Mouse (Mus musculus) v-Abl transformed pro-B cells (cell line): ENCODE measurements around the gene Crhr1.

Experiments used
- in situ Hi-C, 2 experiments: fragments of 400-800 bp; cut with MboI; formaldehyde crosslinking; loops; one replicate each; pipeline ENCODE4 v1.15.1; 2025; ENCODE audit not compliant: unreplicated experiment in 2 of 2

The Crhr1 gene

DNA sequence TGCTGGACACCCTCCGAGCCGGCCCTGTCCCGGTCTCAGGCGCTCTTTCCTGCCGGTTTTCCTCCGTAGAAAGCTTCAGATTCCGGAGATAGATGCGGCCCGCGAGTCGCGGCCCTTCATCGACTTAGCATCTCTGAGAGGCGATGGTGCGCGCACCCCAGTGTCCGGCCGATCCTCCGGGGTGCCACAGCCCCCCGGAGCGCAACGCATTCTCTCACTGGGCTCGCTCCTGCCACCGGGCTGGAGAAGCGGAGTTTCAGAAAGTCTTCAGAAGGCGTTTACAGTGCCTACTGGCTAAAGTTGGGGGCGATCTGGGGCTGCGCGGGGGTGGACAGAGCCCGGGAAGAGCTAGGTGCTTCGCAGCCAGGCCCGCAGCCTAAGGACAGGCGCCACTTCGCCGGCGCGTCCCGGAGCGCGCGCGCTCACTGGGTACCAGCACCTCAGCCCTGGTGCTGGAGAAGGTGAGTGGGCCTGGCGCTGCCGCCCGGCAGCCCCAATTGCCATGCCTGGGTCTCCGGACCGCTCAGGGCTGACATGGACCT lies 858 bp downstream of the Crhr1 start:
- in situ Hi-C loops: no loop called here

DNA sequence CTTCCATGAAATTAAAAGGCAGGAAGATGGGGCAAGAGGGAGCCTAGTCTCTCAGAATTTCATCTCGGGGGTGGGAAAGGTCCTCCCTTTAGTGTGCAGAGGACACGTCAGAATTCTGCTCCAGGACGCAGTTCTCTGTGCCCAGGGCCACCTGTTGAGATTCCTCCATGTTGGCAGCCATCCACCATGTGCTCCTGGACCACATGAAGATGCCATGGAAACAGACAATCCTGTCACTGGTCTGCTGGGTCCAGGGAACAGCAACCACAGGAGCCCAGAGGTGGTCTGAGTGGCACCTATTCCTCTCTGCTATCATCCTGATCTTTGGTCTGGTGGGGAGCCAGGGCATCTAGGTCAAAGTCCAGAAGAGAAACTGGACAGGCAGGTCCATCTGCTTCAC lies 6.3 kb downstream of the Crhr1 start:
- in situ Hi-C loops: no loop called here

DNA sequence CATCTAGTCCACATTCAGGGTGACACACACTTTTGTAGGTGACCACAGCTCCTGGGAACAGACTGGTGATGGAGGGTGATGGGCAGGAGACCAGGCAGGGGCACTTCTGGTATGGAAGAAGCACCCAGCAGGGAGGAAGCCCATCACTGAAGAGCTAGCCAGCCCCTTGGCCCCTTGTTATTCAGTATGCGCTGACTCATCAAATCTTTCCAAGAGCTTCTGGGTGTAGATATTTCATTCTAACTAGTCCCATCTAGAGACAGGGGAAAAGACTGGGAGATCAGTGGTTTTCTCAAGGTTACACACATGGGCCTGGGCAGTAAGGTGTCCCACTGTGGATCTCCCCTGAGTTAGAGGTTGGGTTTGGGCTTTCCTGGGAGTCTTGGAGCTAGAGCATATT lies 12.3 kb downstream of the Crhr1 start:
- in situ Hi-C loops: no loop called here

DNA sequence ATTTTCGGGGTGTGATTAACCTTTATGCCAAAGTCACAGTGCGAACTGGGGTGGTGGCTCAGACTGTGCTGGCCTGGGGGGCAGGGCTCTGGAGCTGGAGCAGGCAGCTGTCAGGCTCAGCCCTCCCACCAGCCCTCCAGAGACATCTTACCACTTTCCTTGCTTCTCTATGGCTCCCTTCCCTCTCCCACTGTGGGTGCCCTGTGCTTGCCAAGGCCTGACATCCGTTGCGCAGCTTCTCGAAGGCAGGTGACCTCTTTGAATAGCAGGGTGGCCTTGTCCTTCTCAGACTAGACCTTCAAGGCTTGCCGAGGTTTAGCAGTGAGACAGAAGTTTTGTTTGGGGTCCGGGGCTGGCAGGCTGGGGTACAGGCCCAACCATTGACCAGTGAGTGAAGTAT lies 16.1 kb downstream of the Crhr1 start:
- in situ Hi-C loops: no loop called here

DNA sequence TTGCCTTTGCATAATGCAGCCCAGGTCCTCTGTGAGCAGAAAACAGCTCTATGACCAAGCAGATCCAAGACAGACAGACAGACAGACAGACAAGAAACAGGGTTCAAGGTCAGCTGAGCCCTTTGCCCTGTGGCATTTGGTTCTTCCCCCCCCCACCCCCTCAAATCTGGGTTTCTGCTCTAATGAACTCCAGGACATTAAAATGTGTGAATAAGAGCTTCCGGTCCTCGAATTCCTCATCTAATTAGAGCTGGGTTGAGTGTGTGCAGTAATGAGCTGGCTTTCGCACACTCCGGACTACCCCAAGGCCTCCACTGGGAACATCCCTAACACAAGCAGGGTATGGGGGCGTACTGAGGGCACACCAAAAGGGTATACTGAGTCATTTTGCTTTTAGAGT lies 18.3 kb downstream of the Crhr1 start:
- in situ Hi-C loops: no loop called here

DNA sequence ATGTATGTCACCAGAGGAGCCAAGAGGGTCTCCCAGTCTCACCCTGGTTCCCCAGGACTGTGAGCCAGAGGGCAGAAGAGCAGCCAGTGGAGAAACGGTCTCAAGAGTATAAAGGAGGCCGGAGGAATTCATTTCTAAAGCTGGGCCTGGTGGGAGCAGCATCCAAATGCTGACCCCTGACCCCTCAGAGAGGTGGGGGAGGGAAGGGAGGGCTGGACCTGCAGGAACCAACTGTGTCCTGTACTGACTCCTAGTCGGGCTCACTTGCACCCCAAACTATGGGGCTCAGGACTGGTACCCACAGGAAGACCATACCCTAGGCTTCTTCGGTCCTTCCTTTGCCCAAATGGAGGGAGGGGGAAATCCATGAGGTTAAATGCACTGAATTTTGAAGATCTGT lies 21.7 kb downstream of the Crhr1 start:
- in situ Hi-C loops: no loop called here

DNA sequence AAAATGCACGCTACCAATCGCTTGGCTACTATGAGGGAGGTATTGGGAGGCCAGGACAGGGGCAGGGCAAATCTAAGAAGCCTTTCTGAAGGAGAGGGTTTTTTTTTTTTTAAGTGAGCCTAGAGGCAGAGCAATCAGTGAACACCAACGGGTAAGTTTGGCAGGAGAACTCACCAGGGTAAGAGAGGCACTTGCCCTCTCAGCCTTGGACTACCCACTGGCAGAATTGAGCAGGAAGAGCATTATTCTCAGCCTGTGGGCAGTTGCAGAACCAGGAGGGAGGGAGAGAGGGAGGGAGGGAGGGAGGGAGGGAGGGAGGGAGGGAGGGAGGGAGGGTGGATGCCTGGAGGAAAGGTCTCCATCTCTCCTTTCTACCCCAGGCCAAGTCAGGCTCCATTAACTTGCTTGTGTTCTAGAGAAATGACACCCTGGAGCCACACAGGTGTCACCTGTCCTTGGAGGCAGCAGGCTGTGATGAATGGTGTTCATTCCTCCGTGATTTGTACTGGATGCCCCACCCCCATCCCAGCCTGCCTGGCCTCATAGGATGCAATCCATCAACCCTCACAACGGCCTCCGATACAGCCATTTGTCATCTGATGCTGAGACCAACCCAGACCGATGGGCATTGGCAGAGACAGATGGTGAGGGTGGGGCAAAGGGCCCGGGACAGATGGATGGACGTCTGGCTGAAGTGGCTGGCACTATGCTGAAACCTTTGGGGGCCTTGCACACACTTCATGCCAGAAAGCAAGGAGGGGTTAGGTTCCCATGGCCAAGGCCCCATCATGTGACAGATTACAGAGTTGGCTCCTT lies 22.4 kb downstream of the Crhr1 start:
- in situ Hi-C loops: no loop called here

DNA sequence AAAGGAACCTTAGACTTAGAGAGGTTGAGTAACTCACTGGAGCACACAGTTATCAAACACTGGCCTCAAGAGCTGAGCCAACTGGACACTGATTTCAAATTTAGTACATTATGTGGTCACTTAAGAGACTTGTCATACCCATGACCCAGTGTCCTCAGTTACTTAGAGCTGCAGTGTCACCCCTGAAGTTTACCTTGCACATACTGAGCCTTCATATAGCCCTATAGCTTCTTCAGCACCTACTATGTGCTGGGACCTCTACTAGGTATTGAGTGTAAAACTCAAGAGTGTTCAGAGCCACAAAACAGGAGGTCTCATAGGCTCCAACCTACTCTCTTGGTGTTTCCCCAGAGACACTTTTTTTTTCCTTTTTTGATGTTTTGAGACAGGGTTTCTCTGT lies 23.2 kb downstream of the Crhr1 start:
- in situ Hi-C loops: no loop called here

DNA sequence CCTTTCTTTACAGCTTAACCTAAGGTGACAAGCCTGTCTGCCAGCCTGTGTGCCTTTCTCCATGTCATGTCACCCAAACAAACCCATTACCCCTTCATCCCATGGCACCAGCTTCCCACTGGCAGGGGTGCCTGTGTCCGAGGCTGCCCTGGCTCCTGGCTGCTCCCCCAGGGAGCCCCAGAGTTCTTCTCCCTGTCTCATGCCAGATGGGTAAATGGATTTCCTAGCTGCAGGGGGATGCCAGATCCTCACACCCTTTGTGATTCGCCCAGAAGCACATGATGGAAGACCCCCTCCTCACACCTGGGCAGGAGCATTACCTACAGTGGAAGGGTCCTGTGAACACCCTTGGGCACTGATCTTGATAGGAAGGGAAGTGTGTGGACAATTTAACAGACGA lies 23.7 kb downstream of the Crhr1 start:
- in situ Hi-C loops: no loop called here

DNA sequence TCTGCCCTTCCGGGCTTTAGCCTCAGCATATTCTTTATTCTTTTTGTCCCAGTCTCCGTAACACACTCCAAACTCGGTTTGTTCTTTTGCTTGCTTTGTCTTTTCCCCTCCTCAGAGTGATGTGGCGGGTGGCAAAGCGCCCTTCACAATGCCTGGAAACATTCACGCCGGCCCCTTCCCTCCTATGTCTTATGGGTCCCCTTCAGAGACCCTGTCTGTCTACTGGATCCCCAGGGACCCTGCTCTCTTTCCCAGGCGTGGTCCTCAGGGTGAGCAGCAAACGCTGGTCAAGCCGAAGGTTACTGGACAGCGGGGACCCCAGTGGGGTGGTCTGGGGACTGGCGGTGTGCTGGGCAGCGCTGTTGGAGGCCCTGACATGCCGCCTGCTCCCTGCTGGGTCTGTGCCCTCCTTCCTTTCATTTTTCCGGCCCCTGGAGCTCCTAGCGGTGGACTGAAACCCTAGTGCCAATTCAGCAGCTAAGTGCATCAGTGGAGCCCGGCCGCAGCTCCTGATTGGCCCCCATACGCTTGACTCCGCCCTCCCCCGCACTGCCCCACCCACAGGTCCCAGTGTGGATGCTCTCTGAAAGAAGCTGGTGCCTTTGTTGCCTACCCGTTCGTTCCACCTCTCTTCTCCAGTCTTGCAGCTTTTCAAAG lies 25.1 kb downstream of the Crhr1 start:
- in situ Hi-C loops: no loop called here

DNA sequence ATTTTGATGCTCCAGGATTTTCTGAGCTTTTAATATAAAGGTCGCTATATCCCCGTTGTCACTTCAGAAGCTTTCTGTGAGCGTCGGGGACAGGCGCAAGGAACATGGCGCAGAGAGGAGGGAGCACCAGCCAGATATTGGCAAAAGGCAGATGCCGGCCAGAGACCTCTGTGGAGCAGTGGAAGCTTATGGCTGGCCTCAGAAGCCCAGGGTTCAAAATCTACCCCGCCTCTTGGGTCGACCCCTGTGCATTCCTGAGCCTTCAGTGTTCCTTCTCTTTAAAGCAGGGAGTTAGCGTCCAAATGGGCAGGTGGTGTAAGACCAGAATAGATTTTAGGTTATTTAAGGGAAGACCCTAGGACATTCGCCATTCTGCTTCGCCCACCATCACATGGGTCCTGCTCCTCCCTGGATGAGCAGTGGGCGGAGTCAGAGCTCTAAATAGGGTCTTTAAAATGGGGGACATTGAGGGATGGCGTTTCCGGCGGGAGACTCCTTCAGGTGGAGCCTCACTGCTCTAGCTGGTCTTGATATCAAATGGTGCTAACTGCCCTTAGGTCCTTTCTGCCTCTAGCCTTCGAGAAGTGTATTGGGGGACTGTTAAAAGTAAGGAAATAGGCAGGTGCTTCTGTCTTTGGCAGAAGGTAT lies 25.7 kb downstream of the Crhr1 start:
- in situ Hi-C loops: no loop called here

DNA sequence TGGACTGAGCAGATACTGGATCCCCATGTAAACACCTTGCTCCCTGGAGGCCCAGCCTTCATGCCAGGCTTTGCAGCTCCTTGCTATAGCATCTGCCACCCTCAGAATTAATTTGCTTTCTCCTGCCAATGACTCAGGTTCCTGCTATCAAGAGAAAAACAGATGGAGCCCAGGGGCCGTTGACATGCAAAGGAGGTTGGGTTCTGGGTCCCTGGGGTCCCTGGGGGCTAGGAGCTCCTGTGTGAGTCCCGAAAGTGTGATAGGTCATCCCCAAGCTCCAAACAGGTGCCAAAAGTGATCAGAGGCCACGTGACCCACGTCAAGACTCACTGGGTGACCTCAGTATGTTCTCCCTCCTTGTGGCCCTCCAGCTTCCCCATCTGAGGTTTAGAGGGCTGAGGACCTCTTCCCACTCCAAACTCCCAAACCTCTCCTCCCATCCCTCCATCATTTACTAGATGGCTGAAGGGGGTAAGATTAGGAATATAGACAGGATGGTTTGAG lies 27.2 kb downstream of the Crhr1 start:
- in situ Hi-C loops: no loop called here

DNA sequence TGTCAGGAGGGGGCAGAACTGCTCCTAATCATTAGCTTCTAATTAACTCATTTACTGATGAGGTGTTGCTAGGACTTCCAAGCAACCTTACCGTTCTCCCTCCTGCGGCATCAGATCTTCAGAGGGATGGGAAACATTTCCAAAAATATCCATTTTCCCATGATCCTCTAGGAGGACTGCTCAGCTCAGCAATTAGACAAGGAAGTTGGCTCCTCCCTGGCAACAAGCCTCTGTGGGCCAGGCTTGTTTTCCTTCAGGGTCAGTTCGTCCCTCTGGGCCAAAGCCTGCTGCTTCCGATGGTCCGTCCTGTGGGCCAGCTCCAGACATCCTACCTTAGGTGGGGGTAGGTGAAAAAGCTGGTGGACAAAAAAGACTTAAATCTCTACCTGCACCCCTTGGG lies 28.5 kb downstream of the Crhr1 start:
- in situ Hi-C loops: no loop called here

DNA sequence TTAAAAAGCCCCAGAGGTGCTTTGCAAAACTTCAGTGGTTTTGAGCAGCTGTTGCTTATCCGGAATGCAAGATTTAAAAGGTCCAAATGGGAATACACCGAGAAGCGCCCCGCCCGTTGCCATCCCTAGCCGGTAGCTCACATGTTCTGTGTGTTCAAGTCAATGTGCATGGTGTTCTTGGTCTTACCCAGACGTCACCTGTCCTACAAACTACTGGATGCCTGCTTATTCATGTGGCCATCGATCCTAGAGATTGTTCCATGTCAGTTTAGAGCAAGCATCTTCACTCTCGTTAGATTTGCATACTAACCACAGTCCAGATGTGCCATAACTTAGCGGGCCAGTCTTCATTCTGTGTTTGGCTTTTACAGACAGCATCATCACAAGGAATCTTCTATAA lies 31.6 kb downstream of the Crhr1 start:
- in situ Hi-C loops: no loop called here

DNA sequence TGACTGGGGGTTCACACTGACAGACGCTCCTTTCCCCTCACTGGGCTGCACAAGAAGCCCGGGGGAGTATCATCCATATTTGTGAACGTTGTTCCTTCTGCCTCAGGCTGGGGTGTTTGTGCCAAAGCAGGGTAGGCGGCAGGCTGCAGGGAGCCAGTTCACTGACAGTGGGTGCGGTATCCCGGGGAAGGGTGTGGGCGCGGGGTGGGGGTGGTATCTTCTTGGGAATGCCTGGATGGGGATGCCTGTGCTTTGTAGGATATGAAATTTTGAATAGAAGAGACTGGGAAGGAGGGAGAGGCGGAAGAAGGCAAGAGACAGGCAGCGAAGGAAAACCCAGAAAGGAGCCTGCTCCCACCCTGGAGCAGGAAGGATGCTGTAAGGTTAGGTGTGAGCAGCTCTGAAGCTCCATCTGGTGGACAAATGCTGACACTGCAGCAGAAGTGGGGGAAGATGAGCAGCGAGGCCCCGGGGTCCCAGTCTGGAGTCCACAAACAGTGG lies 38.7 kb downstream of the Crhr1 start:
- in situ Hi-C loops: loop anchor here in 1 of 2 experiments (5.0 kb wide), 1 partner anchor 179 kb away; no protein-coding TSS in a partner anchor

DNA sequence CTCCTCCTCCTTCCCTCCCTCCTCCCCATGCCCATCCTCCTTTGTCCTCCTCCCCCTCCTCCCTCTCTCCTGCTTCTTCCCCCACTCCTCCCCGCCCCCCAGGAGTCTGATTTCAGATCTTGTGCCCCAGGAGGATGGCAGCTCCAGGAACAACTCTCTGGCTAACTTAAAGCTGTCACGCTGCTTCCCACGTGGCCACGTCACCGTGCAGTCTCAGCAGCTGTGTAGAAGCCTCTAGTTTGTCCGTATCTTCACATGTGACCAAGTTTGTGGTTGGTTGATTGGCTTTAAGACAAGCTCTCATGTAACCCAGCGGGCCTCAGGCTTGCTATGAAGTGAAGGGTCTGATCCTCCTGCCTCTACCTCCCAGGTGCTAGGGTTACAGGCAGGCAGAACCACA lies 46.2 kb downstream of the Crhr1 start:
- in situ Hi-C loops: loop anchor here in 1 of 2 experiments (25.0 kb wide), 2 partner anchors 542 to 892 kb away; partner anchors contain the start of genes Lyzl6 and Rprml

DNA sequence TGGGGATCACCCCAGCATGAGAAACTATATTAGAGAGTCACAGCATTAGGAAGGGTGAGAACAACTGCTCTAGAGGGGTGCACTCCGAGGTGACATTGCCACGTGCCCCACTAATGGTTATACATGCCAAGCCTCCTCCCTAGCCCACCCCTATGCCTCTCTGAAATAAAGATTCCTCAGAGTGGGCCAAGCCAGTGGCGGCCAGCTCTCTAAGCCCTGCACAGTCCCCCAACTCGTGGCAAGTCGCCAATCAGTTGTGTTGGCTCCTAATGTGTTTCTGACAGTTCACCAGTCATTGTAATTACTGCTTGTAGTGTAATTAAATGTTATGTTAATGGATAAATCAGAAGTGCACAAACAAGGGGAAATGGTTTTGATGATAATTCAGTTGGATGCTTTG lies 47.1 kb downstream of the Crhr1 start:
- in situ Hi-C loops: loop anchor here in 1 of 2 experiments (25.0 kb wide), 2 partner anchors 543 to 893 kb away; partner anchors contain the start of genes Lyzl6 and Rprml

DNA sequence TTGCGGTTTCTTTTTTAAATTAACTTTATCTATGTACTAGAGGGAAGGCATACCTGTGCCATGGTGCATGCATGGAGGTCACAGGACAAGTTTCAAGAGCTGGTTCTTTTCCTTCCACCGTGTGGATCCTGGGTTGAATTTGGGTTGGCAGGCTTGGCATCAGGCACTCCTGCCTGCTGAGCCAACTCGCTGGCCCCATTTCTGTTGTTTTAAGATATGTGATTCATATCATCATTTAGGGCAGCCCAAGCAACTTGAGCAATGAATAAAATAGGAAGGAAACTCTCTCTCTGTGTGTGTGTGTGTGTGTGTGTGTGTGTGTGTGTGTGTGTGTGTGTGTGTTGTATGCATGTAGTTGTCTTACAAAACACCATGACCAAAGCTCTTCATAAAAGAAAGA lies 49.5 kb downstream of the Crhr1 start:
- in situ Hi-C loops: loop anchor here in 1 of 2 experiments (25.0 kb wide), 2 partner anchors 545 to 895 kb away; partner anchors contain the start of genes Lyzl6 and Rprml

DNA sequence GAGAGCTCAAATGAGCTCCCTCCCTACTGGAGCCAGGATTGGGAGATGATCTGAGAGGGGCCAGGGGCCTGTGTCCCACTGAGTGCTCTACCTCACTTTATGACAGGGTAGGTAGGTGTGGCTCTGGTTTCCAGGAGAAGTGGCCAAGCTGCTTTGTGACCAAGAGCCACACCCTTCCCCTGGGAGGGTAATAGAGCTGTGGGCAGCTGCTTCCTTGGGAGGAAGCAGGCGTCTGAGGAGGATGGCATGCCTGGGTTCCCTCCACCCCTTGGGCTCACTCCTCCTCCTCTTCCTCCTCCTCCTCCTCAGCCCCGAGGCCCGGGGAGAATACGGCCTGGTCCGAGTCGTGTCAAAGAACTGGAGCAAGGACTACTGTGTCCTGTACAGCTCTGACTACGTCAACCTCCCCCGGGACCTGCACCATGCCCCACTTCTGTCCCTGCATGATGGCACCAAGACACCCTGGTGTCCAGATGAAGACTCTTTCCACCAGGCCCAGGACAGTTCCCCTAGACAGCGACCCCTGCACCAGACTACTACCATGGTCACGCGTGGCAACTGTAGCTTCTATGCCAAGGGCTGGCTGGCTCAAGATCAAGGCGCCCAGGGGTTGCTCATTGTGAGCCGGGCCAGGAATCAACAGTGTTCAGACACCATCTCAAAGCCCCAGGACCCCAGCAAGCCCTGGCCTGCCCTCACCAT lies 53.6 kb downstream of the Crhr1 start, which contains the start of gene Sppl2c:
Sppl2c (plus strand) TSS at position 193 of the 702 bp plus-strand sequence.
- in situ Hi-C loops: loop anchor here in 1 of 2 experiments (25.0 kb wide), 2 partner anchors 549 to 899 kb away; partner anchors contain the start of genes Lyzl6 and Rprml

DNA sequence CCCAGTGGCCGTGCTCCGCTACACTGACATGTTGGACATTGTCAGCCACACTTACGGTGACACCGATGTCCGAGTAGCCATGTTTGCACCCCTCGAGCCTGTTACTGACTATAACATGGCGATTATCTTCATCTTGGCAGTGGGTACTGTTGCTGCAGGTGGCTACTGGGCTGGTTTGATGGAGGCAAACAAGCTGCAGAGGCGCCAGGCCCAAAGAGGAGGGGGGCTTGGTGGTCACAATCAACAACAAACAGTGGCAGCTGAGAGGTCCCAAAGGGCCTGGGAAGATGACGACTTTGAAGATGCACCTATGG lies 54.1 kb downstream of the Crhr1 start:
- in situ Hi-C loops: loop anchor here in 1 of 2 experiments (25.0 kb wide), 2 partner anchors 549 to 899 kb away; partner anchors contain the start of genes Lyzl6 and Rprml
